Mouse (Mus musculus) testis, postnatal 14 days (tissue): ENCODE results near the gene Rhox13.

ENCODE experiments used
- DNase-seq: peaks from one replicate; pipeline ENCODE4 v3.0.0; 2021; ENCODE audit warnings: low spot score

Gene Rhox13

DNA sequence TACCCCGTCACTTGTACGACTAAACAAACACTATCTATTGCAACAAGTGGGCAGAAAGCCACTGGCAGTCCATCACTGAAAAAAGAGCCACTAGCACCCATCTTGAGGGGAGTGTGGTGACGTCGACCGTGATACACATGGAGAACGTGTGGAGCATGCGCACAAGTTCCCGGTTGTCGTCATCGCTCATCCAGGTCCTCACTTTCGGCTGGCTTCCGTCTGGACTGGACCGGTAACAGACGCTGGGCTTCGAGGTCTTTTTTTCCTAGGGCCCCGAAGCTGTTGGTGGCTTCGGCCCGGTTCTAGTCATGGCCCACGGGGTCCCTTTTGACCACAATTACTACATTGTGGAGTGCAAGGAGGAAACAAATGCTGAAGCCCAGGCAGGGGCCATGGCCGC lies at the start of gene Rhox13:
Rhox13 (plus strand) TSS at position 238 of the 400 bp plus-strand sequence.
- peak; percentile 75 for DNase-seq

DNA sequence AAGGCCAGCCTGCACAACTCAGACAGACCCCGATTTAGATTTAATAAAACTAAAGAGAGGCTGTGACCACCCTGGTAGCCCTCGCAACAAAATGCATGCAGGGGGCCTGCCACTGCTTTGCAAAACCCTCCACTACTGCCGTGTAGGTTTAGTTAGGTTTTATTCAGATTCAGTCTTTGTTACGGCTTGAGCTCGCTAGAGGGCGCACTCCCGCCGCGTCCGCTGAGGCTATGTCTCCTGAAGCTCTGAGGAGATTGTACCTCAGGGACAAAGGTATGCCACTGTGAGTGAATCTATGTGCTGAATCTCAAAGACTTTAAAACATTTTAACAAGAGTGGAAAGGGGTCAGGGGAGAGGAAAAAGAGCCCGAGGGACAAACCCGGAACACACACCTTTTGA lies 36.8 kb upstream of the Rhox13 start:
- DNase-seq = peak; percentile 57

GRCm38 (mm10) chrX:38085041-38085440 lies 36.0 kb upstream of the Rhox13 start, which contains the start of gene Rhox11:
Gene Rhox11, minus strand, starts transcription at chrX:38085141.
- DNase-seq = no peak

DNA sequence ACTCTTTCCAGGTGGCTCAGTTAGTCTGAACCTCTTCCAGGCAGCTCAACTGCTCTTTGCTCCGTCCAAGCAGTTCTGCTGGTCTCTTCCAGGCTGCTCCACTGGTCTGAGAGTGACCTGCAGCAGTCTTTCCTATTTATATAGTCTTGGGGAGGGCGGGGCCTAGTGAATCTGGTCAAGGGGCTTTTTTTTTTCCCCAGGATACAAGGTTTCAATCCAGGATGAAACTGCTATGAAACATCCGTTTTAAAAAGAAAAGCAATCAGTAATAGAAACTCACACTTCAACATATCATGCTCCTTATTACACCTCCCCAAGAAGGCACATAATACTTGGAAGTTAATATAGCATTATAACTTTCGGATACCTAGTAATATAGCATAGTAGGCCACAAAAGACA lies 10.2 kb upstream of the Rhox13 start, which contains the start of gene Rhox12:
Rhox12 (minus strand) TSS at position 101 of the 400 bp plus-strand sequence.
- DNase-seq = no peak

GRCm38 (mm10) chrX:38121478-38121877 lies 459 bp downstream of the Rhox13 start:
- DNase-seq = peak; percentile 61

DNA sequence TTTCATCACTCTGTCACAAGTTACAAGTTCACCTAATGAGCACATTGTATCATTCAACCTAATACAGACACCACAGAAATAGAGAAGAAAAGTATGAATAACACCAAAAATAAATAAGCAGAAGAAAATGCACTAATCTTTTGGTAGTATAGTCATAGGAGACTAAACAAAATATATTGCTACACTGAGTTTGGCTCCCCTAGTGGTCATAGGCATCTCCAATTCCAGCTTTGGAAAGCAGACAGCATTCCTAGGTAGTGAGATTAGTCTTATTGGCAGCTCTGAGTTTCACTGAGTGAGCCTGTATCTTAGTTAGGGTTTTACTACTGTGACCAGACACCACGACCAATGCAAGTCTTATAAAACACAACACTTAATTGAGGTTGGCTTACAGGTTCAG lies 38.1 kb downstream of the Rhox13 start:
- no peak for DNase-seq

DNA sequence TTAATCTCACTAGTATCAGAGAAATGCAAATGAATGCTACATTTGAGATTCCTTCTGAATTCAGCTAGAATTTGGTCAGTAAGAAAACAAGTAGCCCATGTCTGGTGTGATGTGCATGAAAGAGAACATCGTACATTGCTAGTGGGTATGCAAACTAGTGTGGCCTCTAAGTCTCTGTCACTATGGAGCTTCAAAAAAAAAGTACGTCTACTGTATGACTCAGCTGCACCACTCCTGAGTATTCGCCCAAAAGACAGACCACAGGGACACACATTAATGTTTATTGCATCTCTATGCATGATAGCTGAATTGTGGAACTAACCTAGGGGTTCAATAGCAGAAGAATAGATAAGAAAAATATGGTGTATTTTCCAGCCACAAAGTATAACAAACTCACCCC lies 44.3 kb downstream of the Rhox13 start:
- DNase-seq = no peak

- peak; percentile 22 for DNase-seq
Observed at GRCm38 (mm10) chrX:38166064-38166463, 45.0 kb downstream of the Rhox13 start.

DNA sequence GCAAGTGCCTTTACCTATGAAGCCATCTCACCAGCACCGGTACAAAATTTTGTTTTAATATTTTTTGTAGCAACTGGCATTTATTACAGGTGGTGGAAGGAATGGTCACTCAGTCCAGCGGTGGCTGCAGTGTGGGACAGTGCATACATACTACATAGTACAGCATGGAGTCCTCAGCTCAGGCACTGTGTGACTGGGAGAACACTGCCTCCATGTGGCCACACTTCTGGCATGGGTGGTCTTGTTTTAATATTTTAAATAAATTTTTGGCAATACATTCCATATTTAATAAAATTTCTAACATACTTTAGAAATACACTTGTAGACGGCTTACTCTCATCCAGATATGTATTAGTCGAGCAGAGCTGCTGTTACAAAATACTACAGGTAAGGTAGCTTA lies 45.6 kb downstream of the Rhox13 start:
- DNase-seq = no peak
